Mouse (Mus musculus): ENCODE results near the gene Atcay. TPM values are rescaled to one million over a fixed set of nuclear protein-coding genes. Genes with fewer than 3 reads are reported as not detected.

The Atcay gene
- 0.55 and 0.60 TPM in 2 replicates for polyA plus RNA-seq (2012; rRNA removed; ENCODE audit: low replicate concordance)

GRCm38 (mm10) chr10:81230438-81231332 is at the start of gene Atcay:
Atcay (minus strand) TSS chr10:81230833.

GRCm38 (mm10) chr10:81266211-81267105 is 35.8 kb upstream of the Atcay start, which contains the start of the genes Mrpl54 and Apba3:
Mrpl54 (minus strand) TSS chr10:81266934.
Apba3 (plus strand) TSS chr10:81266960.

GRCm38 (mm10) chr10:81252424-81253419 is 22.1 kb upstream of the Atcay start, which contains the start of gene Matk:
Matk (plus strand) TSS chr10:81252935.

GRCm38 (mm10) chr10:81232580-81233225 is 2.1 kb upstream of the Atcay start, which contains the start of gene Zfr2:
Zfr2 (plus strand) TSS chr10:81233155.

GRCm38 (mm10) chr10:81201807-81202758 is 28.6 kb downstream of the Atcay start, which contains the start of gene Nmrk2:
Nmrk2 (minus strand) TSS chr10:81202051.

GRCm38 (mm10) chr10:81183805-81184204 is 46.8 kb downstream of the Atcay start, which contains the start of gene 4930442H23Rik:
4930442H23Rik (minus strand) TSS chr10:81183849.

GRCm38 (mm10) chr10:81182336-81183333 is 48.0 kb downstream of the Atcay start, which contains the start of gene Dapk3:
Dapk3 (plus strand) TSS chr10:81183005.

GRCm38 (mm10) chr10:81176466-81177271 is 54.0 kb downstream of the Atcay start, which contains the start of gene Eef2:
Eef2 (plus strand) TSS chr10:81176631.

GRCm38 (mm10) chr10:81167200-81168086 is 63.2 kb downstream of the Atcay start, which contains the start of gene Pias4:
Pias4 (minus strand) TSS chr10:81167923.

Other genes with a start within 250 kb of the Atcay start
- 0.56 and 1.3 TPM in 2 replicates for gene Gng7, start 215.9 kb downstream of the Atcay start, polyA plus RNA-seq (2012; rRNA removed; ENCODE audit: low replicate concordance)
- 0.29 and 0.68 TPM in 2 replicates for gene Diras1, start 205.2 kb downstream of the Atcay start, polyA plus RNA-seq (2012; rRNA removed; ENCODE audit: low replicate concordance)
- gene Slc39a3, start 193.4 kb downstream of the Atcay start, polyA plus RNA-seq (2012; rRNA removed; ENCODE audit: low replicate concordance): 26.2 and 32.8 TPM in 2 replicates
- 180 and 258 TPM in 2 replicates for gene Sgta, start 170.7 kb downstream of the Atcay start, polyA plus RNA-seq (2012; rRNA removed; ENCODE audit: low replicate concordance)
- gene Thop1, start 160.8 kb downstream of the Atcay start, polyA plus RNA-seq (2012; rRNA removed; ENCODE audit: low replicate concordance): 29.1 and 33.7 TPM in 2 replicates
- 262 and 513 TPM in 2 replicates for gene Creb3l3, start 132.0 kb downstream of the Atcay start, polyA plus RNA-seq (2012; rRNA removed; ENCODE audit: low replicate concordance)
- 600 and 1,069 TPM in 2 replicates for gene Map2k2, start 124.9 kb downstream of the Atcay start, polyA plus RNA-seq (2012; rRNA removed; ENCODE audit: low replicate concordance)
- gene Zbtb7a, start 95.6 kb downstream of the Atcay start, polyA plus RNA-seq (2012; rRNA removed; ENCODE audit: low replicate concordance): 88.4 and 143 TPM in 2 replicates
- 37.3 and 44.2 TPM in 2 replicates for gene Pias4, start 62.9 kb downstream of the Atcay start, polyA plus RNA-seq (2012; rRNA removed; ENCODE audit: low replicate concordance)
- gene Eef2, start 54.2 kb downstream of the Atcay start, polyA plus RNA-seq (2012; rRNA removed; ENCODE audit: low replicate concordance): 846 and 1,140 TPM in 2 replicates
- 72.2 and 244 TPM in 2 replicates for gene Dapk3, start 47.8 kb downstream of the Atcay start, polyA plus RNA-seq (2012; rRNA removed; ENCODE audit: low replicate concordance)
- not detected in 2 replicates for gene 4930442H23Rik, start 47.0 kb downstream of the Atcay start, polyA plus RNA-seq (2012; rRNA removed; ENCODE audit: low replicate concordance)
- not detected in 2 replicates for gene Nmrk2, start 28.8 kb downstream of the Atcay start, polyA plus RNA-seq (2012; rRNA removed; ENCODE audit: low replicate concordance)
- gene Zfr2, start 2.3 kb upstream of the Atcay start, polyA plus RNA-seq (2012; rRNA removed; ENCODE audit: low replicate concordance): 9.4 and 11.0 TPM in 2 replicates
- gene Matk, start 22.1 kb upstream of the Atcay start, polyA plus RNA-seq (2012; rRNA removed; ENCODE audit: low replicate concordance): 6.3 and 7.7 TPM in 2 replicates
- 168 and 195 TPM in 2 replicates for gene Mrpl54, start 36.1 kb upstream of the Atcay start, polyA plus RNA-seq (2012; rRNA removed; ENCODE audit: low replicate concordance)
- gene Apba3, start 36.1 kb upstream of the Atcay start, polyA plus RNA-seq (2012; rRNA removed; ENCODE audit: low replicate concordance): 133 and 217 TPM in 2 replicates
- 181 and 192 TPM in 2 replicates for gene Tjp3, start 60.7 kb upstream of the Atcay start, polyA plus RNA-seq (2012; rRNA removed; ENCODE audit: low replicate concordance)
- 40.1 and 52.6 TPM in 2 replicates for gene Pip5k1c, start 62.1 kb upstream of the Atcay start, polyA plus RNA-seq (2012; rRNA removed; ENCODE audit: low replicate concordance)
- 18.0 and 21.0 TPM in 2 replicates for gene Cactin, start 90.3 kb upstream of the Atcay start, polyA plus RNA-seq (2012; rRNA removed; ENCODE audit: low replicate concordance)
- 10.9 and 12.5 TPM in 2 replicates for gene Tbxa2r, start 97.9 kb upstream of the Atcay start, polyA plus RNA-seq (2012; rRNA removed; ENCODE audit: low replicate concordance)
- gene Gipc3, start 112.4 kb upstream of the Atcay start, polyA plus RNA-seq (2012; rRNA removed; ENCODE audit: low replicate concordance): 1.3 and 1.4 TPM in 2 replicates
- 221 and 244 TPM in 2 replicates for gene Hmg20b, start 119.6 kb upstream of the Atcay start, polyA plus RNA-seq (2012; rRNA removed; ENCODE audit: low replicate concordance)
- gene Mfsd12, start 126.7 kb upstream of the Atcay start, polyA plus RNA-seq (2012; rRNA removed; ENCODE audit: low replicate concordance): 14.7 and 31.5 TPM in 2 replicates
- gene 4930404N11Rik, start 135.0 kb upstream of the Atcay start, polyA plus RNA-seq (2012; rRNA removed; ENCODE audit: low replicate concordance): 9.2 and 36.1 TPM in 2 replicates
- 85.3 and 131 TPM in 2 replicates for gene Fzr1, start 147.7 kb upstream of the Atcay start, polyA plus RNA-seq (2012; rRNA removed; ENCODE audit: low replicate concordance)
- gene Dohh, start 153.6 kb upstream of the Atcay start, polyA plus RNA-seq (2012; rRNA removed; ENCODE audit: low replicate concordance): 83.2 and 110 TPM in 2 replicates
- 1.3 and 3.5 TPM in 2 replicates for gene Gm48551, start 153.6 kb upstream of the Atcay start, polyA plus RNA-seq (2012; rRNA removed; ENCODE audit: low replicate concordance)
- gene Gm48552, start 158.2 kb upstream of the Atcay start, polyA plus RNA-seq (2012; rRNA removed; ENCODE audit: low replicate concordance): 4.4 and 4.7 TPM in 2 replicates
- gene Smim24, start 162.2 kb upstream of the Atcay start, polyA plus RNA-seq (2012; rRNA removed; ENCODE audit: low replicate concordance): 6,225 and 12,735 TPM in 2 replicates
- 14.0 and 23.5 TPM in 2 replicates for gene Nfic, start 224.8 kb upstream of the Atcay start, polyA plus RNA-seq (2012; rRNA removed; ENCODE audit: low replicate concordance)